Mouse (Mus musculus) forelimb bud, embryonic 11.5 days (tissue): Measurements from ENCODE around the gene Mrps18a.

Experiments used
- DNase-seq: peaks from one replicate; pipeline ENCODE4 v3.0.0-alpha.2; 2012; ENCODE audit warnings: low read depth, low spot score

The Mrps18a gene

GRCm38 (mm10) chr17:46101906-46102305 lies 8.9 kb upstream of the Mrps18a start:
- no peak for DNase-seq

- DNase-seq, result no peak
These were observed 8.1 kb upstream of the Mrps18a start for GRCm38 (mm10) chr17:46102608-46103159.

- peak; percentile 85 for DNase-seq
These were observed 6.3 kb upstream of the Mrps18a start for GRCm38 (mm10) chr17:46104487-46104886.

- no peak for DNase-seq
These were observed 2.5 kb upstream of the Mrps18a start for GRCm38 (mm10) chr17:46108286-46108685.

GRCm38 (mm10) chr17:46115489-46115888 lies 4.7 kb downstream of the Mrps18a start:
- no peak for DNase-seq

GRCm38 (mm10) chr17:46116138-46116537 lies 5.4 kb downstream of the Mrps18a start:
- DNase-seq, result peak; percentile 56

GRCm38 (mm10) chr17:46116881-46117280 lies 6.1 kb downstream of the Mrps18a start:
- no peak for DNase-seq

GRCm38 (mm10) chr17:46117623-46118422 lies 7.0 kb downstream of the Mrps18a start:
- peak; percentile 55 for DNase-seq

GRCm38 (mm10) chr17:46118423-46118850 lies 7.7 kb downstream of the Mrps18a start:
- no peak for DNase-seq

- DNase-seq, result no peak
These were observed 8.9 kb downstream of the Mrps18a start for GRCm38 (mm10) chr17:46119641-46120040.

GRCm38 (mm10) chr17:46122791-46123190 lies 12.0 kb downstream of the Mrps18a start:
- no peak for DNase-seq

GRCm38 (mm10) chr17:46123285-46123684 lies 12.5 kb downstream of the Mrps18a start:
- DNase-seq, result no peak

- DNase-seq, result no peak
These were observed 13.3 kb downstream of the Mrps18a start for GRCm38 (mm10) chr17:46123953-46124700.

GRCm38 (mm10) chr17:46126608-46127007 lies 15.8 kb downstream of the Mrps18a start:
- no peak for DNase-seq

GRCm38 (mm10) chr17:46127814-46128493 lies 17.2 kb downstream of the Mrps18a start:
- DNase-seq, result no peak

GRCm38 (mm10) chr17:46129741-46130498 lies 19.1 kb downstream of the Mrps18a start:
- DNase-seq, result no peak

- DNase-seq, result peak; percentile 80
These were observed 21.4 kb downstream of the Mrps18a start for GRCm38 (mm10) chr17:46132058-46132718.

- DNase-seq, result no peak
These were observed 22.1 kb downstream of the Mrps18a start for GRCm38 (mm10) chr17:46132862-46133261.

GRCm38 (mm10) chr17:46138563-46139236 lies 27.9 kb downstream of the Mrps18a start:
- no peak for DNase-seq

GRCm38 (mm10) chr17:46139872-46140271 lies 29.1 kb downstream of the Mrps18a start:
- no peak for DNase-seq
